Mouse (Mus musculus) MEL (cell line): Measurements from ENCODE around the gene Pld4. TPM values are rescaled to one million over a fixed set of nuclear protein-coding genes. Genes with fewer than 3 reads are reported as not detected.

ENCODE experiments used
- DNase-seq: peaks from one replicate; pipeline ENCODE4 v3.0.0; 2011; ENCODE audit warnings: low read depth, low spot score
- H3K27ac ChIP-seq: 2 replicates; pipeline ENCODE4 v1.5.1; 2012; ENCODE audit warnings: low read depth, mild to moderate bottlenecking, control low read depth, low read length, moderate library complexity; ENCODE audit not compliant: control insufficient read depth
- H3K27me3 ChIP-seq, 2 experiments: fragments of 150-350 bp in 1 of 2; sonication (generic) in 1 of 2; 2 replicates each; pipeline ENCODE4 v1.6.1; 2012; ENCODE audit warnings: low read length in 2 of 2, mild to moderate bottlenecking in 2 of 2, improper control_type of control experiment in 1 of 2, moderate library complexity in 1 of 2; ENCODE audit not compliant: insufficient read depth in 2 of 2, control insufficient read depth in 1 of 2
- H3K36me3 ChIP-seq, 2 experiments: 2 replicates each; pipeline ENCODE4 v1.6.1; 2012 to 2014; ENCODE audit warnings: low read length in 2 of 2, improper control_type of control experiment in 1 of 2, inconsistent platforms in 1 of 2, mild to moderate bottlenecking in 1 of 2; ENCODE audit not compliant: insufficient read depth in 2 of 2, control insufficient read depth in 1 of 2
- H3K4me1 ChIP-seq, 2 experiments: fragments of 150-350 bp in 1 of 2; sonication (generic) in 1 of 2; 2 replicates each; pipeline ENCODE4 v1.6.1; 2012; ENCODE audit warnings: low read length in 2 of 2, improper control_type of control experiment in 1 of 2, mild to moderate bottlenecking in 1 of 2; ENCODE audit not compliant: insufficient read depth in 2 of 2, control insufficient read depth in 1 of 2
- H3K4me3 ChIP-seq, 2 experiments: fragments of 150-350 bp in 1 of 2; sonication (generic) in 1 of 2; 2 replicates each; pipeline ENCODE4 v1.5.1; 2012; ENCODE audit warnings: low read depth in 2 of 2, low read length in 2 of 2, mild to moderate bottlenecking in 2 of 2, moderate library complexity in 2 of 2, control low read depth in 1 of 2, improper control_type of control experiment in 1 of 2; ENCODE audit not compliant: control insufficient read depth in 1 of 2, insufficient read depth in 1 of 2
- H3K79me2 ChIP-seq: 2 replicates; pipeline ENCODE4 v1.6.1; 2012; ENCODE audit warnings: mild to moderate bottlenecking, low read length, moderate library complexity; ENCODE audit not compliant: control insufficient read depth, poor library complexity, insufficient read depth
- H3K9ac ChIP-seq: 2 replicates; pipeline ENCODE4 v1.6.1; 2012; ENCODE audit warnings: low read depth, mild to moderate bottlenecking, control low read depth, low read length, moderate library complexity; ENCODE audit not compliant: control insufficient read depth, poor library complexity, severe bottlenecking
- H3K9me3 ChIP-seq: fragments of 150-350 bp; sonication (generic); replicated peaks from 2 replicates; pipeline ENCODE4 v1.6.1; 2012; ENCODE audit warnings: mild to moderate bottlenecking, low read length, improper control_type of control experiment, moderate library complexity; ENCODE audit not compliant: insufficient read depth
- BHLHE40 ChIP-seq: IDR thresholded peaks from 2 replicates; pipeline ENCODE4 v1.6.1; 2012; ENCODE audit warnings: low read depth, mild to moderate bottlenecking, inconsistent platforms, low read length, improper control_type of control experiment, borderline replicate concordance
- CHD1 ChIP-seq: IDR thresholded peaks from 2 replicates; pipeline ENCODE4 v1.6.1; 2012; ENCODE audit warnings: low read depth, mild to moderate bottlenecking, inconsistent platforms, low read length, improper control_type of control experiment
- CTCF ChIP-seq, 3 experiments: IDR thresholded peaks in 2 of 3; conservative IDR thresholded peaks in 1 of 3; 2 replicates each; pipeline ENCODE4 v1.5.1; 2011 to 2012; ENCODE audit warnings: low read length in 3 of 3, low read depth in 2 of 3, mild to moderate bottlenecking in 2 of 3, improper control_type of control experiment in 1 of 3, inconsistent platforms in 1 of 3, mixed read lengths in 1 of 3, moderate library complexity in 1 of 3; ENCODE audit not compliant: control insufficient read depth in 1 of 3, insufficient read depth in 1 of 3, poor library complexity in 1 of 3, severe bottlenecking in 1 of 3
- E2F4 ChIP-seq: IDR thresholded peaks from 2 replicates; pipeline ENCODE4 v1.6.1; 2011; ENCODE audit warnings: low read depth, low read length, improper control_type of control experiment, borderline replicate concordance
- GATA1 ChIP-seq: IDR thresholded peaks from 2 replicates; pipeline ENCODE4 v1.6.1; 2011; ENCODE audit warnings: low read depth, low read length, improper control_type of control experiment
- MAFK ChIP-seq: IDR thresholded peaks from 2 replicates; pipeline ENCODE4 v1.6.1; 2011; ENCODE audit warnings: low read depth, mild to moderate bottlenecking, low read length, improper control_type of control experiment, borderline replicate concordance
- MAX ChIP-seq: IDR thresholded peaks from 2 replicates; pipeline ENCODE4 v1.6.1; 2011; ENCODE audit warnings: low read length, improper control_type of control experiment
- MAZ ChIP-seq: IDR thresholded peaks from 2 replicates; pipeline ENCODE4 v1.6.1; 2012; ENCODE audit warnings: low read depth, mild to moderate bottlenecking, inconsistent platforms, low read length, improper control_type of control experiment
- MEF2A ChIP-seq: IDR thresholded peaks from 2 replicates; pipeline ENCODE4 v1.6.1; 2014; ENCODE audit warnings: low read depth, mild to moderate bottlenecking, inconsistent platforms, low read length, improper control_type of control experiment; ENCODE audit not compliant: poor library complexity, insufficient replicate concordance, severe bottlenecking; ENCODE audit errors: extremely low read depth
- MXI1 ChIP-seq: IDR thresholded peaks from 2 replicates; pipeline ENCODE4 v1.6.1; 2011; ENCODE audit warnings: mild to moderate bottlenecking, low read depth, low read length, improper control_type of control experiment
- MYC ChIP-seq: IDR thresholded peaks from 2 replicates; pipeline ENCODE4 v1.6.1; 2011; ENCODE audit warnings: low read depth, mild to moderate bottlenecking, low read length, improper control_type of control experiment, moderate library complexity
- NRF1 ChIP-seq: IDR thresholded peaks from 2 replicates; pipeline ENCODE4 v1.6.1; 2014; ENCODE audit warnings: low read depth, mild to moderate bottlenecking, inconsistent platforms, low read length, improper control_type of control experiment, moderate library complexity; ENCODE audit not compliant: poor library complexity, insufficient read depth, severe bottlenecking
- POLR2AphosphoS2 ChIP-seq: IDR thresholded peaks from 2 replicates; pipeline ENCODE4 v1.6.1; 2011; ENCODE audit warnings: low read length, improper control_type of control experiment
- POLR2AphosphoS5 ChIP-seq: IDR thresholded peaks from 2 replicates; pipeline ENCODE4 v1.6.1; 2012; ENCODE audit warnings: low read depth, borderline replicate concordance, mild to moderate bottlenecking, inconsistent platforms, low read length, moderate library complexity, mixed read lengths
- SMC3 ChIP-seq: IDR thresholded peaks from 2 replicates; pipeline ENCODE4 v1.6.1; 2011; ENCODE audit warnings: low read depth, low read length, improper control_type of control experiment
- TAL1 ChIP-seq: IDR thresholded peaks from 2 replicates; pipeline ENCODE4 v1.6.1; 2012; ENCODE audit warnings: mild to moderate bottlenecking, inconsistent platforms, low read length, moderate library complexity, mixed read lengths
- TBP ChIP-seq: IDR thresholded peaks from 2 replicates; pipeline ENCODE4 v1.8.0; 2011; ENCODE audit warnings: low read depth, low read length, improper control_type of control experiment
- TCF12 ChIP-seq: IDR thresholded peaks from 2 replicates; pipeline ENCODE4 v1.6.1; 2014; ENCODE audit warnings: low read depth, mild to moderate bottlenecking, inconsistent platforms, low read length, improper control_type of control experiment, moderate library complexity
- USF1 ChIP-seq: IDR thresholded peaks from 2 replicates; pipeline ENCODE4 v1.6.1; 2014; ENCODE audit warnings: low read depth, mild to moderate bottlenecking, inconsistent platforms, low read length, improper control_type of control experiment, moderate library complexity
- USF2 ChIP-seq, 2 experiments: IDR thresholded peaks; 2 replicates each; pipeline ENCODE4 v1.6.1; 2011 to 2012; ENCODE audit warnings: improper control_type of control experiment in 2 of 2, low read length in 2 of 2, borderline replicate concordance in 1 of 2, inconsistent platforms in 1 of 2, low read depth in 1 of 2, mild to moderate bottlenecking in 1 of 2; ENCODE audit not compliant: insufficient read depth in 1 of 2
- ZC3H11A ChIP-seq: IDR thresholded peaks from 2 replicates; pipeline ENCODE4 v1.6.1; 2012; ENCODE audit warnings: low read depth, mild to moderate bottlenecking, inconsistent platforms, low read length, improper control_type of control experiment
- ZMIZ1 ChIP-seq: IDR thresholded peaks from 2 replicates; pipeline ENCODE4 v1.6.1; 2012; ENCODE audit warnings: low read depth, mild to moderate bottlenecking, inconsistent platforms, low read length, improper control_type of control experiment, moderate library complexity
- ZNF384 ChIP-seq: IDR thresholded peaks from 2 replicates; pipeline ENCODE4 v1.6.1; 2012; ENCODE audit warnings: low read depth, mild to moderate bottlenecking, inconsistent platforms, low read length, improper control_type of control experiment
- polyA plus RNA-seq, 2 experiments: library from polyadenylated mRNA; stranded (reverse) in 1 of 2; unstranded in 1 of 2; fragments of >175 nt in 1 of 2; fragments of >200 nt in 1 of 2; gene quantifications; 2 replicates each; pipeline versions ENCODE4 v1.2.1 to v1.2.4; 2012; ENCODE audit warnings: low replicate concordance in 2 of 2, low read depth in 1 of 2; ENCODE audit not compliant: insufficient read length in 2 of 2, insufficient read depth in 1 of 2, missing spikeins in 1 of 2
- total RNA-seq: library from RNA; depleted of rRNA; stranded (reverse); fragments of 300-350 nt; gene quantifications from 2 replicates; pipeline ENCODE4 v1.2.3, GENCODE M21; 2012

Gene Pld4
- total and polyA plus RNA-seq, 3 experiments, result 9.7 to 16.4 TPM; not detected in 1

- H3K9me3 ChIP-seq, result peaks cover 3% of the 10 kb centered on the region; the same call in 1 of the 2 replicates
- H3K79me2 ChIP-seq, result no peaks in the 10 kb centered on the region
- H3K27ac ChIP-seq, result no peak overlapping the region
- TF ChIP-seq USF2 (IDR thresholded peaks at IDR 0.05; ENCODE audit: borderline replicate concordance in 1 of 2, insufficient read depth in 1 of 2, low read depth in 1 of 2, low read length in 2 of 2) (no peak), TCF12 (no peak), USF1 (no peak), GATA1 (no peak), CTCF (IDR thresholded peaks at IDR 0.05 in 2 of 3, conservative IDR thresholded peaks at IDR 0.05 in 1 of 3; ENCODE audit: control insufficient read depth in 1 of 3, insufficient read depth in 1 of 3, low read depth in 2 of 3, low read length in 3 of 3, poor library complexity in 1 of 3, severe bottlenecking in 1 of 3) (no peak), NRF1 (no peak), ZNF384 (no peak), E2F4 (no peak), MEF2A (no peak), BHLHE40 (no peak), CHD1 (no peak), MYC (no peak), ZC3H11A (no peak), ZMIZ1 (no peak), MAX (no peak), POLR2AphosphoS5 (no peak), MAFK (no peak), TBP (no peak), MXI1 (no peak)
- H3K27me3 ChIP-seq, result no peaks in the 10 kb centered on the region
- DNase-seq, result no peak
- H3K4me3 ChIP-seq, result no peak overlapping the region
- no peak overlapping the region for H3K9ac ChIP-seq
- H3K4me1 ChIP-seq, result no peaks in the 10 kb centered on the region
- H3K36me3 ChIP-seq, result no peaks in the 10 kb centered on the region
These were observed 13.6 kb downstream of the Pld4 start for GRCm38 (mm10) chr12:112774026-112774425.

- Histone ChIP-seq H3K9me3 (peaks cover 3% of the 10 kb centered on the region; the same call in 1 of the 2 replicates), H3K9ac (no peak overlapping the region), H3K27me3 (no peaks in the 10 kb centered on the region), H3K79me2 (no peaks in the 10 kb centered on the region), H3K27ac (no peak overlapping the region), H3K36me3 (no peaks in the 10 kb centered on the region), H3K4me3 (no peak overlapping the region), H3K4me1 (no peaks in the 10 kb centered on the region)
- TF ChIP-seq USF1 (no peak), SMC3 (no peak), MAFK (no peak), MAX (no peak), POLR2AphosphoS5 (no peak), CTCF (IDR thresholded peaks at IDR 0.05 in 2 of 3, conservative IDR thresholded peaks at IDR 0.05 in 1 of 3; ENCODE audit: control insufficient read depth in 1 of 3, insufficient read depth in 1 of 3, low read depth in 2 of 3, low read length in 3 of 3, poor library complexity in 1 of 3, severe bottlenecking in 1 of 3) (no peak), TAL1 (no peak), ZNF384 (no peak), MAZ (no peak), POLR2AphosphoS2 (no peak)
- DNase-seq, result no peak
These were observed 14.0 kb downstream of the Pld4 start for GRCm38 (mm10) chr12:112774481-112774880.
